Mouse (Mus musculus): ENCODE measurements around the gene Nup85. TPM values are rescaled to one million over a fixed set of nuclear protein-coding genes. Genes with fewer than 3 reads are reported as not detected.
A peak's percentile ranks its signal among the peaks of the same experiment; 100 is the strongest.

Gene Nup85
- total and polyA plus RNA-seq, 3 experiments, result 282 to 326 (median 290) TPM

DNA sequence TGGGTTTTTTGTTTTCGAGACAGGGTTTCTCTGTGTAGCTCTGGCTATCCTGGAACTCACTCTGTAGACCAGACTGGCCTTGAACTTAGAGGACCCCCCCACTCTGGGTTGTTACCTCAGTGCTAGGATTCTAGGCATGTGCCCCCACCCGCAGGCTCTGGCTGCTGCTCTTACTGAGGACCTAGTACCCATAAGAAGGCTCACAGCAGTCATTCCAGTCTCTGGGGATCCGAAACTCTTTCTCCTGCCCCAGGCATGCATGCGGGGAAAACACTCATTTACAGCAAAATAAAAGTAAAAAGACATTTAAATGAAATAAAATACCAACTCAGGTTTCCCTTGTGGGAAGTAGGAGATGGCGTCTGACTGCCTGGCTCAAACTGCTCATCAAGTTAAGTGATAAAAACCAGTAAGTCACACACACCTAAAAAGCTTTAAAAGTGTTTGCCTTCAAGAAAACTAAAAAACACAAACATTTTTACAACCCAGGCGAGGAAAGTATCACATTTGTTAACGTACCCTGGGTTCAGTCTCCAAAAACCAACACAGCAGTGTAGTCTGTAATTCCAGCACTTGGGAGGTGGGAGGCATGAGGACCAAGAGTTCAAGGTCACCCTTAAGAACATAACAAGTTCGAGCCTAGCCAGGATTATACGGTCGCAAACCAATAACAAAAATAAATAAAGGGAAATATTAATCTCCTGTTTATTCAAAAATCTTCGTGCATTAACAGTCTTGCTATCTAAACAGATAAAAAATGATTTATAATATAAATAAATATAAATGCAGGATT is 62.8 kb downstream of the Nup85 start:
- no peaks in the 10 kb centered on the region for H3K27me3 ChIP-seq (replicated peaks)
- in situ Hi-C loops (cut with MboI; ENCODE audit: low pct_ligation_motif_present, low pct_unique_long_range_greater_than_20kb, low sequenced_read_pairs) (loop anchor here (25.0 kb wide), 1 partner anchor 785 kb away; the partner anchor contains the start of gene Rnf157), dilution Hi-C loops (cut with MboI; ENCODE audit: extremely low pct_ligation_motif_present, extremely low pct_unique_long_range_greater_than_20kb, low sequenced_read_pairs) (no loop called here)
- DNase-seq (ENCODE audit: extremely low read depth), result no peak
- H3K9me3 ChIP-seq (replicated peaks; ENCODE audit: low read length), result no peaks in the 10 kb centered on the region
- peaks cover 59% of the 10 kb centered on the region for H3K79me2 ChIP-seq (replicated peaks; ENCODE audit: control insufficient read depth, extremely low read depth, insufficient read depth, poor library complexity, severe bottlenecking)
- peak overlapping the region; percentile 48; the same call in 1 of the 2 replicates for H3K27ac ChIP-seq (ENCODE audit: insufficient read depth, low read depth)
- TF ChIP-seq MXI1 (IDR thresholded peaks at IDR 0.05; ENCODE audit: low read depth, low read length) (peak; percentile 60; the same call in 1 of the 2 replicates), ZKSCAN1 (IDR thresholded peaks at IDR 0.05; ENCODE audit: borderline replicate concordance, low read depth, low read length) (no peak), TCF12 (IDR thresholded peaks at IDR 0.05; ENCODE audit: low read depth, low read length) (no peak), SIN3A (IDR thresholded peaks at IDR 0.05; ENCODE audit: low read length) (peak; percentile 7; the same call in 1 of the 2 replicates), MAZ (IDR thresholded peaks at IDR 0.05; ENCODE audit: low read depth, low read length) (0 out of 2 replicates have a peak, but pooled peaks have one; percentile 3), ZNF384 (IDR thresholded peaks at IDR 0.05; ENCODE audit: low read depth, low read length) (no peak), CHD1 (IDR thresholded peaks at IDR 0.05; ENCODE audit: low read depth, low read length) (peak; percentile 89; the same call in 1 of the 2 replicates), USF1 (IDR thresholded peaks at IDR 0.05; ENCODE audit: low read depth, low read length) (no peak), POLR2AphosphoS2 (IDR thresholded peaks at IDR 0.05; ENCODE audit: low read depth, low read length) (0 out of 2 replicates have a peak, but pooled peaks have one; percentile 50), UBTF (IDR thresholded peaks at IDR 0.05; ENCODE audit: low read depth, low read length) (0 out of 2 replicates have a peak, but pooled peaks have one; percentile 35), RCOR1 (conservative IDR thresholded peaks at IDR 0.05; ENCODE audit: low read depth, low read length) (no peak)
- peak overlapping the region; percentile 92 for H3K9ac ChIP-seq (ENCODE audit: insufficient read depth, low read depth)
- peaks cover 33 to 42% of the 10 kb centered on the region in 2 experiments for H3K36me3 ChIP-seq (replicated peaks in 1 of 2; ENCODE audit: control insufficient read depth in 1 of 2, insufficient read depth in 1 of 2, low read length in 1 of 2)
- H3K4me2 ChIP-seq (ENCODE audit: insufficient read depth, low read depth, poor library complexity, severe bottlenecking), result peak overlapping the region; percentile 87
- peaks cover 32 to 55% of the 10 kb centered on the region in 2 experiments for H3K4me1 ChIP-seq (ENCODE audit: control insufficient read depth in 1 of 2, insufficient read depth in 2 of 2)
- H3K4me3 ChIP-seq (replicated peaks in 1 of 3; ENCODE audit: low read depth in 2 of 3, low read length in 2 of 3, poor library complexity in 1 of 3), result peak overlapping the region; percentile 78 to 97 (median 80)

- Histone ChIP-seq H3K36me3 (replicated peaks in 1 of 2; ENCODE audit: control insufficient read depth in 1 of 2, insufficient read depth in 1 of 2, low read length in 1 of 2) (peaks cover 24 to 33% of the 10 kb centered on the region in 2 experiments), H3K9me3 (replicated peaks; ENCODE audit: low read length) (no peaks in the 10 kb centered on the region), H3K9ac (ENCODE audit: insufficient read depth, low read depth) (peak within 1 kb of the TSS; percentile 92), H3K4me3 (replicated peaks in 1 of 3; ENCODE audit: low read depth in 2 of 3, low read length in 2 of 3, poor library complexity in 1 of 3) (peak within 1 kb of the TSS; percentile 78 to 97 (median 80)), H3K4me1 (ENCODE audit: control insufficient read depth in 1 of 2, insufficient read depth in 2 of 2) (peaks cover 31 to 55% of the 10 kb centered on the region in 2 experiments), H3K4me2 (ENCODE audit: insufficient read depth, low read depth, poor library complexity, severe bottlenecking) (peak within 1 kb of the TSS; percentile 87), H3K79me2 (replicated peaks; ENCODE audit: control insufficient read depth, extremely low read depth, insufficient read depth, poor library complexity, severe bottlenecking) (peaks cover 50% of the 10 kb centered on the region), H3K27me3 (replicated peaks) (no peaks in the 10 kb centered on the region), H3K27ac (ENCODE audit: insufficient read depth, low read depth) (peak within 1 kb of the TSS; percentile 65)
- in situ Hi-C loops (cut with MboI; ENCODE audit: low pct_ligation_motif_present, low pct_unique_long_range_greater_than_20kb, low sequenced_read_pairs) (loop anchor here (25.0 kb wide), 1 partner anchor 784 kb away; the partner anchor contains the start of gene Rnf157), dilution Hi-C loops (cut with MboI; ENCODE audit: extremely low pct_ligation_motif_present, extremely low pct_unique_long_range_greater_than_20kb, low sequenced_read_pairs) (no loop called here)
- DNase-seq (ENCODE audit: extremely low read depth), result peak; percentile 100
- TF ChIP-seq NRF1 (IDR thresholded peaks at IDR 0.05; ENCODE audit: low read depth, low read length), result peak; percentile 80
- TF ChIP-seq CHD1 (IDR thresholded peaks at IDR 0.05; ENCODE audit: low read depth, low read length), result no peak; the same call in 1 of the 2 replicates
- peak; percentile 98 for TF ChIP-seq ZMIZ1 (IDR thresholded peaks at IDR 0.05; ENCODE audit: low read depth, low read length)
- TF ChIP-seq ZC3H11A (IDR thresholded peaks at IDR 0.05; ENCODE audit: low read depth, low read length), result no peak
- TF ChIP-seq MEF2A (IDR thresholded peaks at IDR 0.05; ENCODE audit: borderline replicate concordance, low read depth, low read length), result peak; percentile 81; the same call in 1 of the 2 replicates
- no peak for TF ChIP-seq SMC3 (IDR thresholded peaks at IDR 0.05; ENCODE audit: low read depth, low read length)
- TF ChIP-seq POLR2A (IDR thresholded peaks at IDR 0.05; ENCODE audit: low read depth, low read length), result peak; percentile 99
- TF ChIP-seq EP300 (IDR thresholded peaks at IDR 0.05; ENCODE audit: low read length), result peak; percentile 52; the same call in 1 of the 2 replicates
- no peak for TF ChIP-seq MAFK (IDR thresholded peaks at IDR 0.05; ENCODE audit: insufficient replicate concordance, low read length)
- peak; percentile 96 for TF ChIP-seq TBP (conservative IDR thresholded peaks at IDR 0.05; ENCODE audit: low read depth, low read length)
- peak; percentile 78 for TF ChIP-seq MAZ (IDR thresholded peaks at IDR 0.05; ENCODE audit: low read depth, low read length)
- no peak for TF ChIP-seq USF2 (conservative IDR thresholded peaks at IDR 0.05; ENCODE audit: low read depth, low read length)
- TF ChIP-seq NELFE (IDR thresholded peaks at IDR 0.05; ENCODE audit: low read depth, low read length), result peak; percentile 94
- peak; percentile 27; the same call in 1 of the 2 replicates for TF ChIP-seq USF1 (IDR thresholded peaks at IDR 0.05; ENCODE audit: low read depth, low read length)
- peak; percentile 81 for TF ChIP-seq IRF4 (IDR thresholded peaks at IDR 0.05; ENCODE audit: low read depth, low read length)
- TF ChIP-seq MXI1 (IDR thresholded peaks at IDR 0.05; ENCODE audit: low read depth, low read length), result peak; percentile 95
- TF ChIP-seq RAD21 (IDR thresholded peaks at IDR 0.05; ENCODE audit: low read depth, low read length), result no peak; the same call in 1 of the 2 replicates
- TF ChIP-seq MYC (IDR thresholded peaks at IDR 0.05; ENCODE audit: low read depth, low read length), result peak; percentile 90
- TF ChIP-seq KAT2A (IDR thresholded peaks at IDR 0.05; ENCODE audit: insufficient replicate concordance, low read length), result peak; percentile 100
- 0 out of 2 replicates have a peak, but pooled peaks have one; percentile 55 for TF ChIP-seq RCOR1 (conservative IDR thresholded peaks at IDR 0.05; ENCODE audit: low read depth, low read length)
- peak; percentile 96 for TF ChIP-seq CHD2 (IDR thresholded peaks at IDR 0.05; ENCODE audit: low read length)
Measured at GRCm38 (mm10) chr11:115627705-115628464, 63.7 kb downstream of the Nup85 start, which contains the start of gene Slc25a19. Gene Slc25a19, minus strand, starts transcription at chr11:115628295.

Data from CH12.LX (cell line).